Mouse (Mus musculus) forebrain, embryonic 11.5 days (tissue): ENCODE measurements around the gene Ankrd65. TPM values are rescaled to one million over a fixed set of nuclear protein-coding genes. Genes with fewer than 3 reads are reported as not detected.

ENCODE experiments used
- ATAC-seq: fragments of 200-750 bp; cut with Nextera tagmentation; replicated peaks from 2 replicates; pipeline ENCODE4 v1.8.0; 2017; ENCODE audit warnings: moderate TSS enrichment; ENCODE audit not compliant: low FRiP score
- DNase-seq: peaks from one replicate; pipeline ENCODE4 v3.0.0-alpha.2; 2017; ENCODE audit warnings: low spot score
- H3K27ac ChIP-seq: fragments of 300-500 bp; sonication (generic); 2 replicates; pipeline ENCODE4 v1.5.1; 2014; ENCODE audit warnings: low read depth, low read length
- H3K27me3 ChIP-seq: fragments of 300-500 bp; sonication (generic); 2 replicates; pipeline ENCODE4 v1.6.1; 2014; ENCODE audit warnings: mild to moderate bottlenecking, low read length, mixed read lengths; ENCODE audit not compliant: control insufficient read depth, insufficient read depth
- H3K36me3 ChIP-seq: fragments of 300-500 bp; sonication (generic); 2 replicates; pipeline ENCODE4 v1.6.1; 2014; ENCODE audit warnings: mild to moderate bottlenecking, low read length, moderate library complexity, mixed read lengths; ENCODE audit not compliant: control insufficient read depth, insufficient read depth
- H3K4me1 ChIP-seq: fragments of 300-500 bp; sonication (generic); replicated peaks from 2 replicates; pipeline ENCODE4 v1.6.1; 2014; ENCODE audit warnings: low read length, mixed read lengths; ENCODE audit not compliant: control insufficient read depth, insufficient read depth
- H3K4me2 ChIP-seq: fragments of 300-500 bp; sonication (generic); 2 replicates; pipeline ENCODE4 v1.6.1; 2014; ENCODE audit warnings: low read depth, mild to moderate bottlenecking, low read length, moderate library complexity, mixed read lengths; ENCODE audit not compliant: severe bottlenecking
- H3K4me3 ChIP-seq: fragments of 300-500 bp; sonication (generic); 2 replicates; pipeline ENCODE4 v1.5.1; 2014; ENCODE audit warnings: low read depth, low read length
- H3K9ac ChIP-seq: fragments of 300-500 bp; sonication (generic); 2 replicates; pipeline ENCODE4 v1.6.1; 2014; ENCODE audit warnings: low read length
- H3K9me3 ChIP-seq: fragments of 300-500 bp; sonication (generic); 2 replicates; pipeline ENCODE4 v1.6.1; 2016; ENCODE audit warnings: low read length, mixed read lengths; ENCODE audit not compliant: control insufficient read depth
- WGBS: fragments of 180-500 bp; shearing (Covaris S2); extraction: QIAGEN DNeasy Blood & Tissue Kit; methylation state at CpG from one replicate; pipeline ENCODE4 v1.1.7; 2014; 5-methylcytosine and 5-hydroxymethylcytosine counted together
- polyA plus RNA-seq: library from polyadenylated mRNA; unstranded; fragments of >200 nt; fragmentation: Nextera tagmentation; extraction: Ambion mirVana; gene quantifications from 2 replicates; pipeline ENCODE4 v1.2.1, GENCODE M21; 2014

Gene Ankrd65
- polyA plus RNA-seq, 1 experiment from 2014 or later: not detected

DNA sequence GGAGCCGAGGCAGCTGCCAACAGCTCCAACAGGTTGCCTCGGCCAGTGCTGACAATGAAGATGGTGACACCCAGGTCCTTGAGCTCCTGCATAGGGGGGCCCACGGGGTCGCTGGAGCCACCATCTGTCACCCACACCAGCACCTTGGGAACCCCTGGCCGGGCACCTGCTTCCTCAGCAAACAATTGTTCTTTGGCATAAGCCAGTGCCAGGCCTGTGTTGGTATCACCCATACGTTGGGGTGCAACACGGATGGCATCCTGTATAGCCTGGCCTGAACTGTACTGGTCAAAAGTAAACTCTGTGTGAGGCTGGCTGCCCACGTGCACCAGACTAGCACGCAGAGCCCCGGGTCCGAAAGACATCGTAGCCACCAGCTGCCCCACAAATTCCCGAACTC, 17.5 kb upstream of the Ankrd65 start:
- H3K36me3 ChIP-seq: no peaks in the 10 kb centered on the region
- H3K9me3 ChIP-seq: no peaks in the 10 kb centered on the region
- peaks cover 9% of the 10 kb centered on the region for H3K27me3 ChIP-seq
- 86% methylated on average over 13 of the region's 13 CpGs for WGBS
- H3K27ac ChIP-seq: no peak overlapping the region
- H3K4me2 ChIP-seq: no peak overlapping the region
- H3K4me1 ChIP-seq: peaks cover 11% of the 10 kb centered on the region; the same call in 1 of the 2 replicates
- H3K4me3 ChIP-seq: no peak overlapping the region
- H3K9ac ChIP-seq: no peak overlapping the region
- DNase-seq: no peak
- ATAC-seq: no peak

- peaks cover 9% of the 10 kb centered on the region for H3K27me3 ChIP-seq
- no peaks in the 10 kb centered on the region for H3K9me3 ChIP-seq
- no peaks in the 10 kb centered on the region for H3K36me3 ChIP-seq
- peaks cover 11% of the 10 kb centered on the region; the same call in 1 of the 2 replicates for H3K4me1 ChIP-seq
- WGBS: 28% methylated on average over 5 of the region's 5 CpGs
- ATAC-seq: no peak
- H3K27ac ChIP-seq: no peak overlapping the region
- H3K4me2 ChIP-seq: peak overlapping the region; percentile 67; the same call in 1 of the 2 replicates
- peak overlapping the region; percentile 8 for H3K9ac ChIP-seq
- H3K4me3 ChIP-seq: no peak overlapping the region; the same call in 1 of the 2 replicates
- no peak for DNase-seq
These were observed 16.7 kb upstream of the Ankrd65 start for GRCm38 (mm10) chr4:155773335-155774078.

- Histone ChIP-seq H3K9ac (peak within 1 kb of the TSS; percentile 42), H3K9me3 (no peaks in the 10 kb centered on the region), H3K36me3 (no peaks in the 10 kb centered on the region), H3K4me1 (peaks cover 11% of the 10 kb centered on the region; the same call in 1 of the 2 replicates), H3K27me3 (peaks cover 9% of the 10 kb centered on the region), H3K27ac (no peak within 1 kb of the TSS), H3K4me2 (peak within 1 kb of the TSS; percentile 67), H3K4me3 (peak within 1 kb of the TSS; percentile 24)
- under 1% methylated on average over 35 of the region's 35 CpGs for WGBS
- ATAC-seq: peak; percentile 40; the same call in 1 of the 2 replicates
- peak; percentile 90 for DNase-seq
These were observed 15.9 kb upstream of the Ankrd65 start, which contains the start of gene Vwa1 for GRCm38 (mm10) chr4:155774280-155774754. Gene Vwa1 (minus strand): TSS chr4:155774698.

DNA sequence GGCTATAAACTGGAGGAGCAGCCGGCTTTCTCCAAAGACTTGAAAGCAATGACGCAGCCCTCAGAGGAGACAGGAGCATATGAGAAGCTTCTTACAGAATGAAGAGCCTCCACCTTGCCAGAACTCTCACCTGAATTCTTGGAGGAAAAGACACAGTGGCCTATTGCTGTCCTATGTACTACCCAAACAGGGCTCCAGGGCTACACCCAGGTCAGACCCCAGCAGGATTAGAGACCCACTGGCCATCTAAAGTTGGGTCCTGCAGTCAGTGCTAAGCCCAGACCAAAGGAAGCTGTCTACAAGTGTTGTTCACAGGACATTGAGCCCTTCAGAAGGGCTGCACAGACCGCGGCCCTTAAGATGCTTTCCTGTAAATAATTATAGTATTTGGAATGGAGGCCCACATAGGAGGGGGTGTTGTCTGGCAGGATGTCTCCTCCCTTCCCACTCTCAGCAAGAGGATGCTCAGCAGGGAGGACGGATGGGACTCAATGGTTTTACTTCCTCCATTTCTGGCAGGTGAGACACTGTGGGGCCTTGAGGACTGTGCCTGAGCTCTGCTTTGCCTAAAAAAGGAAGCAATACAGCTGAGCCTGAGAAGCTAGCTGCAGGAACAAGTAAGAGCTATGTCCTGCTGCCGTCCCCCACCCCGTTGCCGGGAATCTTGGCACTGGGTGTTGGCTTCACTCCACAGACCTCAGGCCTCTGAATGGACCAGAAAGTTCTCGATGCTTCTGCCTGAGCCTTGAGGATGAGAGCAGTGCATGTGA, 15.1 kb upstream of the Ankrd65 start:
- no peak for DNase-seq
- Histone ChIP-seq H3K4me1 (peaks cover 8% of the 10 kb centered on the region; the same call in 1 of the 2 replicates), H3K27ac (no peak overlapping the region)

DNA sequence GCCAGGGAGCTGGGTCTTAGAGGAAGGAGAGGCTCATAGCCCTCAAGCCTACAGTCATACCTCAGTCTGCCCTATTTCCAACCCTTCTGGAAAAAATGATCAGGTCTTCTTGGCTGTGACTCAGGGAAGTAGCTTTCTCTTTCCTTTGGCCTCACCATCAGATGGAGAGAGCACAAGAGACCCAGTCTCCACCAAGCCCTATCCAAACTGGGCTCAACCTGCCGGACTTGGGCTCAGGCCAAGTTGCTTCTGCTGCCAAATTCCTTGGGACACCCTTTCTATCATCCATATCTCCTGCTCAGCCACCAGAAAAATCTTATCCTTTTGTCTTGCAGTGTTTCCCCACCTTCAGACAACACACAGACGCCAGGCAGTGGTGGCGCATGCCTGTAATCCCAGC, 14.4 kb upstream of the Ankrd65 start:
- peaks cover 8% of the 10 kb centered on the region; the same call in 1 of the 2 replicates for H3K4me1 ChIP-seq
- H3K4me2 ChIP-seq: no peak overlapping the region
- H3K27ac ChIP-seq: 0 out of 2 replicates have a peak overlapping the region, but pooled peaks have one; percentile 25
- no peak overlapping the region for H3K9ac ChIP-seq
- no peaks in the 10 kb centered on the region for H3K36me3 ChIP-seq
- no peak for DNase-seq
- ATAC-seq: no peak
- peaks cover 9% of the 10 kb centered on the region for H3K27me3 ChIP-seq
- WGBS: 92% methylated on average over 3 of the region's 3 CpGs
- no peaks in the 10 kb centered on the region for H3K9me3 ChIP-seq
- no peak overlapping the region for H3K4me3 ChIP-seq

More for the DNA sequence above, 15.1 kb upstream of the Ankrd65 start:
- no peak for ATAC-seq
- Histone ChIP-seq H3K9ac (no peak overlapping the region), H3K27me3 (peaks cover 9% of the 10 kb centered on the region), H3K4me2 (peak overlapping the region; percentile 67; the same call in 1 of the 2 replicates), H3K36me3 (no peaks in the 10 kb centered on the region), H3K4me3 (no peak overlapping the region), H3K9me3 (no peaks in the 10 kb centered on the region)
- 67% methylated on average over 9 of the region's 9 CpGs for WGBS

- Histone ChIP-seq H3K4me3 (no peak overlapping the region), H3K36me3 (no peaks in the 10 kb centered on the region), H3K4me2 (no peak overlapping the region), H3K27me3 (peaks cover 9% of the 10 kb centered on the region), H3K4me1 (peaks cover 8% of the 10 kb centered on the region; the same call in 1 of the 2 replicates), H3K9me3 (no peaks in the 10 kb centered on the region), H3K9ac (no peak overlapping the region), H3K27ac (no peak overlapping the region)
- WGBS: 53% methylated on average over 2 of the region's 2 CpGs
- ATAC-seq (no peak), DNase-seq (no peak)
These were observed 13.4 kb upstream of the Ankrd65 start for GRCm38 (mm10) chr4:155776704-155777335.

GRCm38 (mm10) chr4:155777816-155778215, 12.4 kb upstream of the Ankrd65 start:
- Histone ChIP-seq H3K9ac (no peak overlapping the region), H3K4me2 (no peak overlapping the region), H3K27me3 (peaks cover 9% of the 10 kb centered on the region), H3K4me1 (peaks cover 8% of the 10 kb centered on the region; the same call in 1 of the 2 replicates), H3K9me3 (no peaks in the 10 kb centered on the region), H3K4me3 (no peak overlapping the region), H3K27ac (no peak overlapping the region), H3K36me3 (no peaks in the 10 kb centered on the region)
- ATAC-seq (no peak), DNase-seq (no peak)
- 87% methylated on average over 2 of the region's 2 CpGs for WGBS

- Histone ChIP-seq H3K9me3 (no peaks in the 10 kb centered on the region), H3K4me2 (no peak overlapping the region), H3K4me1 (peaks cover 3% of the 10 kb centered on the region; the same call in 1 of the 2 replicates), H3K27me3 (no peaks in the 10 kb centered on the region), H3K36me3 (no peaks in the 10 kb centered on the region), H3K9ac (no peak overlapping the region), H3K4me3 (no peak overlapping the region), H3K27ac (no peak overlapping the region)
- WGBS: 86% methylated on average over 4 of the region's 4 CpGs
- DNase-seq (no peak), ATAC-seq (no peak)
These were observed 10.7 kb upstream of the Ankrd65 start for GRCm38 (mm10) chr4:155779498-155779897.
